Mouse (Mus musculus) kidney, postnatal 4 days (tissue): ENCODE measurements around the gene Rab30.
"Not testable (repeated sequence)": the region's sequence is repeated elsewhere in the genome, so short reads cannot be mapped to it uniquely, and the experiment has no call there.

Source experiments
- DNase-seq, 2 experiments: peaks; one replicate each; pipeline ENCODE4 v3.0.0; 2021; ENCODE audit warnings: mixed read lengths in 2 of 2

Rab30 gene

GRCm38 (mm10) chr7:92741152-92741860, at the start of gene Rab30:
Gene Rab30 (plus strand): TSS chr7:92741603.
- DNase-seq: peak; percentile 91 to 96

- DNase-seq: no peak
These were observed 45.0 kb upstream of the Rab30 start for GRCm38 (mm10) chr7:92696395-92696794.

GRCm38 (mm10) chr7:92698770-92699169, 42.6 kb upstream of the Rab30 start:
- no peak for DNase-seq

GRCm38 (mm10) chr7:92703661-92704060, 37.7 kb upstream of the Rab30 start:
- no peak for DNase-seq

DNA sequence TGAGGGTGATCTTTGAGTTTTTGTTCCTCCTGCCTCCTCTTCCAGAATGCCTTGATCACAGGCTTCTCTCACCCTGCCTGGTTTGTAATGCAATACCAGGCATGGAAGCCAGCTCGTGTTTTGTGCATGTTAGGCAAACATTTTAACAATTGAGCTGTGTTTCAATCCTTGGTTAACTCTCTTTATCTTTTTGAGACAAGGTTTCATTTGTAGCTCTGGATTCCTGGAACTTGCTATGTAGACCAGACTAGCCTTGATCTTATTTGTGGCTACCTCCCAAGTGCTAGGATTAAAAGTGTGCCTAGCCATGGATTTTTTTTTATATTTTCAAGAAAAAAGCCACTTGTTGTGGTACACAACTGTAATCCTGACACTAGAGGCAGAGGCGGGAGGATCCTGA, 35.9 kb upstream of the Rab30 start:
- no peak for DNase-seq

GRCm38 (mm10) chr7:92706711-92707110, 34.7 kb upstream of the Rab30 start:
- DNase-seq: no peak

DNA sequence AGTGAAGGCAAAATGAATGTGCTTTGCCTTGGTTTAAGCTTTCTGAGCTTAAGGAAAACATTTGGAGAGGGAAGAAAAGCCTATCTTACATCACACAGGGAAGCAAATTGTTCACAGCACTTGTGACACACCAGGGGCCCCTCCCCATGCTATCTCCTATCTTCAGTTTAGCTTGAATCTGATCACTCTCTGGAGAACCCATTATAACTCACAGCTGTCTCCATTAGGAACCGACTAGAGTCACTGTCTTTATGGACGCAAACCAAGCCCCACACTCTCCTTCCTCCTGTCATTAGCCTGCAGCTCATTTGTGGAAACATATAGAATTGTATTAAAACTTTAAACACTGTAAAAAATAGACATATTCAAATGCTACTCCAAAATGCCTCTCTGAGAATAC, 31.8 kb upstream of the Rab30 start:
- DNase-seq: no peak

DNA sequence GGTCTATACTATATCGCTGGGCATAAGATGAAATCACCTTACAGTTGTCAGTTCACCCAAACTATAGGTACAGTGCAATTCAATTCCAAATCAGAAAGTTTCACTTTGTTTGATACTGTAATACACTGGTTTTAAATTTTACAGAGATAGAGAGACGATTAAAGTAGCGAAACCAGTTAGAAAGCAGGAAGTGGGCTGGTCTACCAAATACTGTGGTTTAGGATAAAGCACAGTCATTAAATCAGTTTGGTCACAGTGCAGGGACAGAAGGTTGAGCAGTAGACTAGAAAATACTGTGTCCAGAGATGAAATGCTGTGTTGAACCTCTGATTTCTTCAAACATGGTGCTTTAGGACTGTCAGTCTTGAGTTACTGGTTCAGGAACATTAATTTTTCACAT, 29.8 kb upstream of the Rab30 start:
- DNase-seq: no peak

DNA sequence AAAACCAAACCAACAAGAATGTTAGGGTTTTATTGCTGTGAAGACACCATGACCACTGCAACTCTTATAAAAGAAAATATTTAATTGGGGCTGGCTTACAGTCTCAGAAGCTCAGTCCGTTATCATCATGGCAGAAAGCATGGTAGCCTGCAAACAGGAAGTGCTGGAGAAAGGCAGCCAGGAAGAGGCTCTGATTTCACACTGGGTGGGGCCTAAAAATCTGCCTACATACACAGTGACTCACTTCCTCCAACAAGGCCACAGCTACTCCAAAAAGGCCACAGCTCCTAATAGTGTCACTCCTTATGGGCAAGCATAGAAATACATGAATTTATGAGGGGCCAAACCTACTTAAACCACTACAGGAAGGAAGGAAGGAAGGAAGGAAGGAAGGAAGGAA, 26.3 kb upstream of the Rab30 start:
- DNase-seq: no peak

GRCm38 (mm10) chr7:92720156-92720905, 21.1 kb upstream of the Rab30 start:
- DNase-seq: no peak

DNA sequence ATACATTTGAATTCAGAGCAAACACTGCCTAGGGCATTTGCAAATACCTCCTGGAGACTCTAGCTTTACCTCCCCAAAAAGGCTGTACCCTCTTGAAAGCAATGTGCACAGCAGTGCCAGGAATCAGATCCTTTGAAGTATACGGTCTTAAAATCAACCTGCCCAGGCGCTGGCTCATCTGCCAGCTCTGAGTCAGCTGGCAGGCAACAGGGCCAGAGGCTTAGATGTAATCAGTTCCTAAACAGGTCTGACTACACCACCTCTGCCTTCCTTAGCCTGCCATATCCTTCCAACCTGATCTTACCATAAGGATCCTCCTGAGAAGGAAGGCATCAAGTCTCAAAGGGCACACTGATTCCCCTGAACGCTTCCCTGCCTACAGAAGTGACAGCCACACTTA, 17.7 kb upstream of the Rab30 start:
- no peak for DNase-seq

- DNase-seq: no peak
These were observed 17.1 kb upstream of the Rab30 start for GRCm38 (mm10) chr7:92724261-92724660.

DNA sequence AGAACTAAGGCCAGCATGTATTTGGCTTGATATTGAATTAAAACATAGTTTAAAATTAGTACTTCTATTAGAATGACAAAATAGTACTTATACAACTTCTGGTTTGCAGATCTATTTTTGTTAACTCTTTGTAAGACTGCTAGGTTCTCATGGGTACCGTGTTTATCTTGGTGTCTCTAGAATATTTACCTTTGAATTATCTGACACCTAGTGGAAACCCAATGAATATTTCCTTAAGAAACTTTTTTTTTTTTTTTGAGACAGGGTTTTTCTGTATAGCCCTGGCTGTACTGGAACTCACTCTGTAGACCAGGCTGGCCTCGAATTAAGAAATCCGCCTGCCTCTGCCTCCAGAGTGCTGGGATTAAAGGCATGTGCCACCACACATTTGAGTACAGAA, 11.8 kb upstream of the Rab30 start:
- DNase-seq: not testable (repeated sequence)

DNA sequence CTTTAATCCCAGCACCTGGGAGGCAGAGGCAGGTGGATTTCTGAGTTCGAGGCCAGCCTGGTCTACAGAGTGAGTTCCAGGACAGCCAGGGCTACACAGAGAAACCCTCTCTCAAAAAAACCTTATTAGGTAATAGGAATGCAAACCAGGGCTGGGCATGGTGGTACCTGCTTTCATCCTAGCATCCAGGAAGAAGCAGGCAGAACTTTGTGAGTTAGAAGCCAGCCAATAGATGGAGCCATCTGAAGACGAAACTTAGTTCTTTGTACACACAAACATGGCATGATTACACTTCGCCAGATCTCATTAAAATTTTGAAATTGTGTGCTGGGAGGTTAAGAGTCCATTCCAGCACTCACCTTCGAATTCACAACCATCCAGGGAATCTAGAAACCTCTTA, 10.9 kb upstream of the Rab30 start:
- DNase-seq: no peak

DNA sequence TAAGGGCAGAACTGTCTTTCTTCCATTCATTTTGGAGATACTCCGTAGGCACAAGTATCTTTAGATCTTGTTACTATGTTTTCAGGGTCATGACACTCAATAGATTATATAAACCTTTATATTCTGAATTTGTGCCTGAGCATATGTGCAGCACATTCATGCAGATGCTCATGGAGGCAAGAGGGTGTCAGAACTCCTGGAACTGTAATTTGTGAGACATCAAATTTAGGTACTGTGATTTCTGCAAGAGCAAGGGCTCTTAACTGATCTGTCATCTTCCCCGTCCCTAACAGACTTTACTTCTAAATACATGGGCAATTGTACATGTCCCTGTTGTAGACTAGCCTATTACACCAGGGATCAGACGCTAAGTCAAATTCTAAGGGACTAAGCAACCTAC, 10.4 kb upstream of the Rab30 start:
- DNase-seq: no peak

DNA sequence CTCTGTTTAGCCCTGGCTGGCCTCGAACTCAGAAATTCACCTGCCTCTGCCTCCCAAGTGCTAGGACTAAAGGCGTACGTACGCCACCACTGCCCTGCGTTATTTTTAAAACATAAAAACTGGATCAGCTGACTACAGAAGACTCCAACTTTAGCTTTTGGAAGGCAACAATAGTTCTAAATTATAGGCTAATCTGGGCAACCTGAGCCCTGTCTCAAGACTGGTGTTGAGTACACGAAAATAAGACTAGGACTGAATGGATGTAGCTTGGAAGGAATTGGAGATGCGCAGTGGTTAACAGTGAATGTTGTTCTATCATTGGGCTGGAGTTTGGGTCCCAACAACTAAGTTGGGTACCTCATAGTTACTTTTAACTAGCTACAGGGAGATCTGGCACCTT, 9.3 kb upstream of the Rab30 start:
- DNase-seq: no peak

DNA sequence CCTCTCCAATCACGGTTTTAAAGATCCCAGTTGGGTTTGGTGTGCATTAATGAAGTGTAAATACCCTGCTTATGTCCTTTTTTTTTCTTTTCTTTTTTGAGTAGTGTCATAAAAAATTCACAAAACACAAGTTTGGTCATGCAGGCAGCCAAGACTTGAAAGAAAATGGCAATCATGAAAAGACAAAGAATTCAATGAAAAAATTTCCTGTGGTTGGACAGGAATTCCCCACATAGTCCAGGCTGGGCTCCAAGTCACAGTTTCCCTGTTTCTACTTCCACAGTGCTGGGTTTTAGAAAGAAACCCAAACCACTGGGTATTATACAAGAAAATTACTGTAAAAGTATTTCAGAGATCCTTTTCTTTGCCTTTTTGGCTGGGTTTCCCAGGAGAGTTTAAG, 3.8 kb upstream of the Rab30 start:
- no peak for DNase-seq

DNA sequence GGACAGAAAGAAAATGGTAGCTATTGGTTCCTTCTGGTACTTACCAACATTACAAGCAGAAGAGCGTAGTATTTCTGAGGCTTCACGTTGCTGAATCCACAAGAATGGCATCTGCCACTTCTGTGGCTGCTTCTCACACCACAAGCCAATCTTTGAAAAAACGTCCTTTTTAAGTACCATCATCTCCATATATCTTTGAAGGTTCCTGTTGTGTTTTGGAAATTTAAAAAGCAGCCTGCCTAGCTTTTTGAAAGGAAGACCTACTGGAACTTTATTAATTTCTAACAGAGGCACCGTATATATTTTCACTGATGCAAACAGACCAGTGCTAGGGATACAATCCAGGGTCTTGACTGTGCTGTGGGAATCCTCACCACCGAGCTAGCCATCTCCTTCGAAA, 1.4 kb upstream of the Rab30 start:
- DNase-seq: no peak

- DNase-seq: no peak
These were observed 840 bp upstream of the Rab30 start for GRCm38 (mm10) chr7:92740411-92741115.

DNA sequence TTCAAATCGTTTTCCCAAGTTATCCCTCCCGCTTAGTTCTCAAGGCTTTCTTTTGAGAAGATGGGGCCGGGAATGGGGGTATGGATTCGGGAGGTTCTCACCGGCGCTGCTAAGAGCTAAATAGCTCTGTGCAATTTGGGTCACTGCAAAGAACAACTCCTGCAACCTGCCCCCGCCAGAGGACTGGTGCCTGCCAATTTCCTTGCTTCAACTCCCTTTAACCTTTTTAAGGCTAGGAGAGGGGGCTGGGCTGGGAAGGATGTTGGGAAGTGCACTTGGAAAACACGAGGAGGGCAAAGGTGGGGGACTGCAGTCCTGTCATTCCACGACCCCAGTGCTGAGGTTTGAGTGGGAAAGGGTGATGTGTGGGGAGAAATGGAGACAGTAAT, 452 bp downstream of the Rab30 start:
- peak; percentile 41 to 61 for DNase-seq

- no peak for DNase-seq
These were observed 938 bp downstream of the Rab30 start for GRCm38 (mm10) chr7:92742341-92742741.

- peak; percentile 34 to 50 for DNase-seq
These were observed 1.4 kb downstream of the Rab30 start for GRCm38 (mm10) chr7:92742774-92743173.

DNA sequence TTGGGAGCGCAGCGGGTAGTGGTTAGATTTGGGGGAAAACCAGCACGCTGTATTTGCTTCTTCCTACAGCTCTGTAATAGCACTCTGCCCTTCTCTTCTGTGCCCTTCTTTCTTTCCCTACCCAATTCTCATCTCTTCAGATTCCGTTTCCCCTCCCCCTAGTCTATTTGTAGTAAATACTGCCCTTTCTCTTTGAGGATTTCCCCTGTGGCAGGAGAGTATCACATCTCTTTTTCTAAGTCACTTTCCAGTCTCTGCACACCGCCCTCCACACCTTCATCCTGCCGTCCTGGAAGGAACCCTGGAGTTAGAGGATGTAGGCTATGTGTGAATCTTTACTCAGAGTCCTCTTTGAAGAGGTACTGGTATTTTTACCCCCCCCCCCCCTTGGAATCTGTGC, 1.9 kb downstream of the Rab30 start:
- no peak for DNase-seq

GRCm38 (mm10) chr7:92750395-92750794, 9.0 kb downstream of the Rab30 start:
- no peak for DNase-seq
